Mouse (Mus musculus): ENCODE measurements around the gene Enpp6.

The Enpp6 gene

DNA sequence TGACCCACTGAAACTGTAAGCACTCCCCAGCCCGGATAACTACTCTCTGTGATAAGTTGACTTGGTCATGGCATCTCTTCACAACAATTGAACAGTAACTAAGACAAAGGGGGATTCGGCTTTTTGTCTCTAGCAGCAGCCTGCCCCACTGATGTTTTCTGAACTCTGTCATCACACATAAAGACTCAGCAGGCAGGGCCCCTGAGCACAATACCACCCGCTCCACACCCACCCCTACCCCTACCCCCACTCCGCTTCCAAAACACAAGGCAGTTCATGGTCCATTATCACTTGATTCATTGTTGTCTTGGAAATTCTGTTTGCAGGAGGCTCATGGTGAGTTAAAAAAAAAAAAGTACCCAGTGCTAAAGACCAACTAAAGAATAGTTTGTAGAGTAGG is 71.8 kb downstream of the Enpp6 start:
- no peak overlapping the region for H3K4me3 ChIP-seq (replicated peaks; ENCODE audit: low read length)
- no peaks in the 10 kb centered on the region for H3K27me3 ChIP-seq (ENCODE audit: insufficient read depth, low read length)
- H3K36me3 ChIP-seq (ENCODE audit: insufficient read depth, low read length) = no peaks in the 10 kb centered on the region
- TF ChIP-seq NANOG (IDR thresholded peaks at IDR 0.05; ENCODE audit: borderline replicate concordance, low read length) (no peak; the same call in 1 of the 2 replicates), POU5F1 (IDR thresholded peaks at IDR 0.05; ENCODE audit: borderline replicate concordance, low read length) (no peak), CTCF (conservative IDR thresholded peaks at IDR 0.05; ENCODE audit: low read length) (no peak)
- peaks cover 4% of the 10 kb centered on the region; the same call in 1 of the 2 replicates for H3K4me1 ChIP-seq (replicated peaks; ENCODE audit: low read depth, low read length)
- H3K9me3 ChIP-seq (ENCODE audit: low read length) = peaks cover 24% of the 10 kb centered on the region

GRCm38 (mm10) chr8:47058971-47059370 is 72.3 kb downstream of the Enpp6 start:
- TF ChIP-seq NANOG (IDR thresholded peaks at IDR 0.05; ENCODE audit: borderline replicate concordance, low read length) = no peak
- no peaks in the 10 kb centered on the region for H3K36me3 ChIP-seq (ENCODE audit: insufficient read depth, low read length)

DNA sequence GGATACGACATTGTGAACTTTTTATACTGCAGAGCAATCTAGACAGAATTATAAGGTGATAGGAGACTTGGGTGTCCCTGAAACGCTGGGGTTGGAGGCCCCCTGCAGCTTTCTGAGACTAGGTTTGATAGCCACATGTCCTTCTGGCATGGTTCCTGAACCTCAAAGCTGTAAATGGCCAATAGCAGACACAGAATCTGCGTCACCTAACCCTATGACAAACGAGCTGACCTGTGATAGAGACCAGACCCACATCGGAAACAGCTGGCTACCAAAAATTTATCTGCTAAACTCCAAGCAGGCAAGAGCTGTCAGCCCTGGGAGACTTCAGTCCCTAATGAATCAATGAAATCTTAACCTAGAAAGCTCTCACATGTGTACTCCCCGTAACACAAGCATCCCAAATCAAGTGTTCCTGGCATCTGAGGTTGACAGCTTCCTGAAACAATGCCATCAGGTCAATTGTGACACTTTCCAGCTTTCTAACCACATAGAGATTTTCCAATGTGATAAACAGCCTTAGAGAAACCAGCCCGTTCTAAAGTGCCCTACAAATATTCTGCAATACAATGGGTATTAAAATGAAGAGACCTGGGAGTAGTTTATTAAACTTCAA is 74.5 kb downstream of the Enpp6 start:
- no peaks in the 10 kb centered on the region for H3K27me3 ChIP-seq (ENCODE audit: insufficient read depth, low read length)
- H3K9me3 ChIP-seq (ENCODE audit: low read length) = peaks cover 24% of the 10 kb centered on the region
- no peak overlapping the region for H3K4me3 ChIP-seq (replicated peaks; ENCODE audit: low read length)
- peaks cover 4% of the 10 kb centered on the region; the same call in 1 of the 2 replicates for H3K4me1 ChIP-seq (replicated peaks; ENCODE audit: low read depth, low read length)
- no peaks in the 10 kb centered on the region for H3K36me3 ChIP-seq (ENCODE audit: insufficient read depth, low read length)
- TF ChIP-seq CTCF (conservative IDR thresholded peaks at IDR 0.05; ENCODE audit: low read length) (no peak), POU5F1 (IDR thresholded peaks at IDR 0.05; ENCODE audit: borderline replicate concordance, low read length) (no peak), NANOG (IDR thresholded peaks at IDR 0.05; ENCODE audit: borderline replicate concordance, low read length) (no peak)

More at GRCm38 (mm10) chr8:47058971-47059370, 72.3 kb downstream of the Enpp6 start:
- Histone ChIP-seq H3K27me3 (ENCODE audit: insufficient read depth, low read length) (no peaks in the 10 kb centered on the region), H3K4me3 (replicated peaks; ENCODE audit: low read length) (no peak overlapping the region), H3K4me1 (replicated peaks; ENCODE audit: low read depth, low read length) (peaks cover 4% of the 10 kb centered on the region; the same call in 1 of the 2 replicates), H3K9me3 (ENCODE audit: low read length) (peaks cover 24% of the 10 kb centered on the region)

DNA sequence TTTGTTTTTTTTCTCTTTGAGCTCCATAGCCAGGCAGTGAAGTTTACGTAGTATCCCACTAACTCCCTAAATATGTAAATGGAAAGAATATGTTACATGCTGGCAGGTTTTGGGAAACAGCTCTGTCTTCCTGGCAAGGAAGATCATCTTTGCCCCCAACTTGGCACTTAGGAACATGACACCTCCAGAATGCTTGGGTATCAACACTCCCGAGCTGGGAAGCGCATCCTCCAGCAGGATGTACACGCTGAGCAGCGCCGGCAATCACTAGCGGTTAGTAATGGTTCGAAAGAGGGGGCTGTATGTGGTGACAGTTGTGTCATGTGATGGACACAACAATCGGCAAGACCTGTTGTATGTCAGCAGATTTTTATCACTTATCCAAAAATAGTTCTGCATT is 80.4 kb downstream of the Enpp6 start:
- Histone ChIP-seq H3K9me3 (ENCODE audit: low read length) (no peaks in the 10 kb centered on the region), H3K36me3 (ENCODE audit: insufficient read depth, low read length) (no peaks in the 10 kb centered on the region), H3K4me3 (replicated peaks; ENCODE audit: low read length) (no peak overlapping the region), H3K4me1 (replicated peaks; ENCODE audit: low read depth, low read length) (no peaks in the 10 kb centered on the region), H3K27me3 (ENCODE audit: insufficient read depth, low read length) (no peaks in the 10 kb centered on the region)
- TF ChIP-seq CTCF (conservative IDR thresholded peaks at IDR 0.05; ENCODE audit: low read length) (no peak), POU5F1 (IDR thresholded peaks at IDR 0.05; ENCODE audit: borderline replicate concordance, low read length) (no peak), NANOG (IDR thresholded peaks at IDR 0.05; ENCODE audit: borderline replicate concordance, low read length) (no peak)

- Histone ChIP-seq H3K36me3 (ENCODE audit: insufficient read depth, low read length) (no peaks in the 10 kb centered on the region), H3K9me3 (ENCODE audit: low read length) (no peaks in the 10 kb centered on the region), H3K27me3 (ENCODE audit: insufficient read depth, low read length) (no peaks in the 10 kb centered on the region), H3K4me3 (replicated peaks; ENCODE audit: low read length) (no peak overlapping the region), H3K4me1 (replicated peaks; ENCODE audit: low read depth, low read length) (no peaks in the 10 kb centered on the region)
- no peak for TF ChIP-seq NANOG (IDR thresholded peaks at IDR 0.05; ENCODE audit: borderline replicate concordance, low read length)
- TF ChIP-seq CTCF (conservative IDR thresholded peaks at IDR 0.05; ENCODE audit: low read length) = no peak
- TF ChIP-seq POU5F1 (IDR thresholded peaks at IDR 0.05; ENCODE audit: borderline replicate concordance, low read length) = no peak
Observed at GRCm38 (mm10) chr8:47069634-47070033, 82.9 kb downstream of the Enpp6 start.

GRCm38 (mm10) chr8:47072001-47072400 is 85.3 kb downstream of the Enpp6 start:
- H3K27me3 ChIP-seq (ENCODE audit: insufficient read depth, low read length) = no peaks in the 10 kb centered on the region
- TF ChIP-seq CTCF (conservative IDR thresholded peaks at IDR 0.05; ENCODE audit: low read length) (no peak), POU5F1 (IDR thresholded peaks at IDR 0.05; ENCODE audit: borderline replicate concordance, low read length) (no peak), NANOG (IDR thresholded peaks at IDR 0.05; ENCODE audit: borderline replicate concordance, low read length) (no peak)
- no peaks in the 10 kb centered on the region for H3K9me3 ChIP-seq (ENCODE audit: low read length)
- H3K36me3 ChIP-seq (ENCODE audit: insufficient read depth, low read length) = no peaks in the 10 kb centered on the region
- H3K4me3 ChIP-seq (replicated peaks; ENCODE audit: low read length) = no peak overlapping the region
- H3K4me1 ChIP-seq (replicated peaks; ENCODE audit: low read depth, low read length) = no peaks in the 10 kb centered on the region

GRCm38 (mm10) chr8:47075941-47076555 is 89.4 kb downstream of the Enpp6 start:
- no peaks in the 10 kb centered on the region for H3K36me3 ChIP-seq (ENCODE audit: insufficient read depth, low read length)
- no peaks in the 10 kb centered on the region for H3K4me1 ChIP-seq (replicated peaks; ENCODE audit: low read depth, low read length)
- no peaks in the 10 kb centered on the region for H3K9me3 ChIP-seq (ENCODE audit: low read length)
- TF ChIP-seq CTCF (conservative IDR thresholded peaks at IDR 0.05; ENCODE audit: low read length) (no peak), POU5F1 (IDR thresholded peaks at IDR 0.05; ENCODE audit: borderline replicate concordance, low read length) (no peak), NANOG (IDR thresholded peaks at IDR 0.05; ENCODE audit: borderline replicate concordance, low read length) (no peak)
- no peak overlapping the region for H3K4me3 ChIP-seq (replicated peaks; ENCODE audit: low read length)
- no peaks in the 10 kb centered on the region for H3K27me3 ChIP-seq (ENCODE audit: insufficient read depth, low read length)

DNA sequence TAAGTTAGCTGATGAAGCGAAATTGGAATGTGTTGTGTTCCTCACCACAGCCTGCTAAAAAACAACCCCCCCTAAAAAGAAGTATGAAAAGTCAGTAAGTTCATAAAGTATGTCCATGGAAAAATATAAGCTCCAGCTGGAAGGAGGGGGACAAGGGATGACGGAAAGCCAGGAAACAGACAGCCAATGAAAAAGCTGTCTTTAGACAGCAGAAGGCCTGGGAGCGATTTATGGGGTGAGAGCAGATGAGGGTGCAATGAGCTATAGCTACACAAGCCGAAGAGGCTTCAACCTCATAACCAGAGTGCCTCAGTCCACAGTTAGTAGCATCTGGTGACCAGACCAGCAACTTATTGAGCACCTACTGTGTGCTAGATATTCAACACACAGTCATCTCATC is 93.3 kb downstream of the Enpp6 start:
- no peaks in the 10 kb centered on the region for H3K9me3 ChIP-seq (ENCODE audit: low read length)
- H3K4me3 ChIP-seq (replicated peaks; ENCODE audit: low read length) = no peak overlapping the region
- no peaks in the 10 kb centered on the region for H3K27me3 ChIP-seq (ENCODE audit: insufficient read depth, low read length)
- no peaks in the 10 kb centered on the region for H3K36me3 ChIP-seq (ENCODE audit: insufficient read depth, low read length)
- H3K4me1 ChIP-seq (replicated peaks; ENCODE audit: low read depth, low read length) = no peaks in the 10 kb centered on the region
- no peak for TF ChIP-seq CTCF (conservative IDR thresholded peaks at IDR 0.05; ENCODE audit: low read length)
- no peak for TF ChIP-seq NANOG (IDR thresholded peaks at IDR 0.05; ENCODE audit: borderline replicate concordance, low read length)
- TF ChIP-seq POU5F1 (IDR thresholded peaks at IDR 0.05; ENCODE audit: borderline replicate concordance, low read length) = no peak
